Mouse (Mus musculus) ovary, postnatal 14 days (tissue): Measurements from ENCODE around the gene Gm9903.

Experiments
- DNase-seq: peaks from one replicate; pipeline ENCODE4 v3.0.0; 2022; ENCODE audit warnings: low spot score

Gene Gm9903

DNA sequence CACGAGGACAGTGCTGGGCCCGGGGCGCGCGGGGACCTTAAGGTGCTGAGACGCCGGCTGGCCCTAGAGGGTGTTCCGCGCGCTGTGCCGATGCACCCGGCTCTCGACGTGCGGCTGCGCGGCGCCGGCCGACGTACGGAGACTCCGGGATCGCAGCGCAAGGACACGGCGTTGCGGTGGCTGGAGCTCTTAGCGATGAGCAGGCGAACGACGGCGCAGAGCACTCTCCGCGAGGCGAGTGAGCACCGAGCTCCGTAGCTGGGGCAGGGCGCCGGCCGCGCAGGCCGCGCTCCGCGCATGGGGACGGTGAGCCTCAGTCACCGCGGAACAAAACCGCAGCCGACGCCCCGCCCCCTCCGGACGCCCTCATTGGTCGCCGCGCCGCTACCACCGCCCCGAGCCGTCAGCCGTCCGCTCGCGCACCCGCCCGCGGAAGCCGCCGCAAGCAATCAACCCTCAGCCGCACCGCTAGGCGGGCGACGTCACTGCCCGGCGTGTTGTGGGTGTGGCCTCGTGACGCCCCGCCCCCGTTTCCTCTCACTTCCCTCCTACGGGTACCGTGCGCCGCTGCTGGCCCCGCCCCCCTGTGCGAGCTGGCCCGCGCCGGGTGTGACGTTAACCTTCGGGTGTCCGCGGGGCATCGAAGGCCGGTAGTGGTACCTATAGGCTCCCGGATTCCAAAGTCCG, at the start of gene Gm9903, which contains the start of gene Fam53a:
TSS of gene Gm9903 (plus strand) at position 625 of the 687 bp plus-strand sequence.
TSS of gene Fam53a (minus strand) at position 335 of the 687 bp plus-strand sequence.
- DNase-seq = peak; percentile 99

DNA sequence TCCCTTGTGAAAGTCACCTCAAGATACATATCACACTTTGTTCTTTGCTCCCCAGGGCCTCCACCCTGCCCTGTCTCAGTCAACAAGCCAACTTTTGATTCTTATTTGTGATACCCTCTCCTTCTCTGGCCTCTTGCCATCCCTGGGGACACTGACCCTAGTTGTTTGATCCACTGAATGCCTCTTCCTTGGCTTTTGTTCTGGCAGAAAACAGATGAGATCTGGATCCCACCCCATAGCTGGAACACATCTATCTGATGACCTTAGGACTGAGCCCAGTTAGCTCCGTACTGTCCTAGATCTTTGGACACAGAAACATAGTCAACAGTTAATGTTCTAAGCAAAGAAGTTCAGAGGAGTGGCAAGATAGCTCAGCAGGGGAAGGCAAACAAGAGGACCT, 49.4 kb upstream of the Gm9903 start:
- no peak for DNase-seq

DNA sequence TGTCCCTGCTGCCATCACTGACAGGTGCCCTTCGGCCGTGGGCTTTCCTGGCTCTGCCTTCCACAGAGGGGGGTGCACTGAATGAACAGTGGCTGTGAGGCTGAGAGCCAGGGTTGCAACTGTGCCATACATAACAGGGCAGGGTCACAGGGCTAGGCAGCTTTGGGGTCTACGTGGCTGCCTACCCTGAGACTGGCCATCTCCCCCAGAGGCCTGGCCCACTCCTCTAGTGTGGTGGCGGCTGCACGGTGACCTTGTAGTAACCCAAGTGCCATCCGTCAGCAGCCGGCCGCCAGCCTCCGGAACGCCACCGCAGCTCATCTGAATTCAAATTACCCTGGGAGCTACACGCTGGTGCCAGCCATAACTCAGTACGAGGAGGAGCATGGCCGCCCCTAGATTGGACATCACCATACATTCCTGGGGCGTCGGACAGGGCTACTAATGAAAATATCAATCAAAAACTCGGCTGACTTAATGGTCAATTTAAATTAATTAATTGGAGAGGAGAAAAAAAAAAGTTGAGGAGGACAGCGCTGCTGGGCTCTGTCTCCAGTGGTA, 42.1 kb upstream of the Gm9903 start:
- DNase-seq = no peak

DNA sequence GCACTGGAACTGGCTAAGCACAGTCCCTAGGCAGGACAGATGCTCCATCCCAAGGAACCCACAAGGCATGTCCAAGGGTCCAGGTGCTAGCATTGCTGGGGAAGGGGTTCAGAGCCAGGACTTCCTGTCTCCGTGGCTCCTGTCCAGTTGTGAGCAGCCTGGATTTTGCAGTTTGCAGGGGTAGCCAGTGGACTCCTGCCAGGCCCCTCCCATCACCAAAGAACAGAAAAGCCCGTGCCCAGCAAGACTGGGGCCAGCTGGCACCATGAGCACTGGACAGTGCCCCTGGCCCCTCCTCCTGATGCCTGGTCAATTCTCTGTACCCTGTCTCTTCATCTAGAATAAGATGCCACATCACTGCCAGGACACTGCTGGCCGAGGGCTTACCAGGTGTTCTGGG, 41.7 kb upstream of the Gm9903 start:
- no peak for DNase-seq

DNA sequence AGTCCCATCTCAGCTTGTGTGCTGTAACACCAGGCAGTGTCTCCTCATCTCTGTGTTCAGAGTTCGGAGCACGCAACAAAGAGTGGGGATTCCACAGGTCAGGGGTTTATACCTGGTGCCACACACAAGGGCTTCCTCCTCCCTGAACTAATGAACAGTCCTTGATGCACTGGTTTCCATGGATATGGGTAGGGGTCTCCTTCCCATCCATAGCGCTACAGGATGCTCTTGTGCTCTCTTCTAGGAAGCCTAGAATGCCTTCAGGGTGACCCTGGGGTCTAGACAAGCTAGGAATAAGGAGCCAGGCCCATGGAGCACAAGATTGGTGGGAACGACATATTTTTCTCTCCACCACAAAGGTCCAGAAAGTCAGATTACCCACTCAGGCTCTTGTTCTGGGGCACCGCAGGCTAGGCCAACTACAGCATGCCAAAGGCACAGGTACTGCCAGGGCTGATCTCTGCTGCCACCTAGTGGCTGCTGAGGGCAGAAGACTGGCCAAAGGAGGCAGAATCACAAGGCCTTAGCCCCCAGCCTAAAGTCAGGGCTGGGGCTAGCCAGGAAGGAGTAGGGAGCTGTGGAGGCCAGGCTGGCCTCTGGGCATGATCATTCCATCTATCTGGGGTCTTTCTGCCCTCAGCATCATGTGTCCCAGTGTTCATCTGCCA, 40.4 kb upstream of the Gm9903 start:
- DNase-seq = peak; percentile 68

DNA sequence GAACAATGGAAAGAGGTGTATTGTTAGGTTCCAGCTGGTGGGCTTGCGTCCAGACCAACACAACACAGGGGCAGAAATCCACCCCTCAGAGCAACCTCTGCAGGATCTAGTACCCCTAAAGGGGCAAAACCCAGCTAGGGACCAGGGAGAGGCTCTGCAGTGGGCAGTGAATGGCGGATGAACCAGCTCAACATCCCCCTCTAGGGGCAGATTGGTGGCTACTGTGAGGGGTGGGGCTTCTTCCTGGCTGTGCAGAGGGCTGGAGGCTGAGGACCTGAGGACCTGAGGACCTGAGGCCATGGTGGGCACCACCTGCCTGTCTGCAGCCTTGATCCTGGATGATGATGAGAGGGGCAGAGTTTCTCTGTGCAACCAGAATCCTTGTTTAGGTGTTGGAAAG, 36.1 kb upstream of the Gm9903 start:
- DNase-seq = no peak

DNA sequence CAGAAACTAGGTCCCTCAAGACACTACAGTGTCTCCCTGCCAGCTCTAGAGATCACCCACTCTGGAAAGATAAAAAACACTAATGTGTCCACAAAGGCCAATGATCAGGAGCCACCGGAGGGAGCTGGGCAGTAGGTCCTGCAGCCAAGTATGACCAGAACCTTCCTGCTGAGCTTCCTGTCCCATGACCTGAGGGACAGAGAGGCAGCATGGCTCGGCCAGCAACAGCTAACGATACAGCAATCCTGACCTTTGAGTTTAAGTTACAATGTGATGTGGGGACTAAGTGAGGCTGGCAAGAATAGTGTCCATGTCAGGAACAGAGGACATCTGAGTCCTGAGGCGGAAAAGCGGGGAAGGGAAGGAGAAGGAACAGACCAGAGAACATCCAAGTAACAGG, 24.4 kb upstream of the Gm9903 start:
- no peak for DNase-seq

DNA sequence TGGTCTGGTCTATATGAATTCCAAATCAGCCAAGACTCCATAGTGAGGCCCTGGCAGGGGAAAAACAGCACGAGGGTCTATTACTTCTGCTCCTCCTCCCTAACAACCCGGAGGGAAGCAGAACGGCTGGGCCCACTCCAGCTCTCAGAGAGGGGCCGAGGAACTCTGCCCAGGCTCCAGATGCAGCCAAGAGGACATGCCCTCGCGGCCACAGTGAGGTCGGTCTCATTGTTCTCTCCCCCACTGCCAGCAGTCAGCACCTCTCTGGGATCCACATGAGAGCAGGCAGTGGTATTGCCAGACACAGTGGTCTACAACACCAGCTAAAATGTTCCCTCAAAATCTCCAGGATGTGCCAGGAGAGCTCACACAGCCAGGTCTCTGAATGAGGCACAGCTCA, 23.1 kb upstream of the Gm9903 start:
- DNase-seq = no peak

DNA sequence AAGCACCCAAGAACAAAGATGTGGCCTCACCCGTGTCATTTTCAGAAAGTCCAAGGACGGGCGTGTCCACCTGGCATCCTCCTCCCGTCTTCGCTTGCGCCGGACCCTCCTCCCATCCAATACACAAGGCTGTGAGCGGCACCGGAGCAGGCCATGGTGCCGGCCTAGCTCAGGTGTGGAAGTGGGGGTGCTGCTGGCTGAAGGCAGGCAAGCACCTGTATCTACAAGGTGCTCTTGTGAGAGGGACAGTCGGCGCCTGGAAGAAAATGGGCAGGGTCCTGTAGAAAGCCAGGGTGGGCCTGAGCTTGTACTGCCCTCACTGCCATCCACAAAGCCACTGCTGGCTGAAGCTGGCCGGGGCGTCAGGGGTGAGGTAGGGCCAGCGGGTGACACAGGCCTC, 22.3 kb upstream of the Gm9903 start:
- DNase-seq = no peak

DNA sequence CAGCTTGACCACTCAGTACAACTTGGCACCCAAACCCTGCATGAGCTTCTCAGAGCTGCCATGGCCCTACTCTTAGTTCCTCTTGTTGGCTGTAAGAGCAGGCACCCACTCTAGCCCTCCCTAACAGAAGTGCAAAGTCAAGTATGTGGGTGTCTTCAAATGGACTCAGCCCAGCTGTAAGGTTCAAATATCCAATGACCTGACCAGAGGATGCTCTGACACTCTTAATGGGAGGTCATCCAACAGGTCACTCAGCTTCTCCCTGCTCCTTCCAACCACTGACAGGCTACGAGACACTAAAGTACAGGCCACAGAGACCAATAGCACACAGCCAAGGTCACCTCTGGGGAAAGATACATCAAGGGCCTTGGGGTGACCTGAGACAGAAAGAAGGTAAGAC, 20.5 kb upstream of the Gm9903 start:
- no peak for DNase-seq

DNA sequence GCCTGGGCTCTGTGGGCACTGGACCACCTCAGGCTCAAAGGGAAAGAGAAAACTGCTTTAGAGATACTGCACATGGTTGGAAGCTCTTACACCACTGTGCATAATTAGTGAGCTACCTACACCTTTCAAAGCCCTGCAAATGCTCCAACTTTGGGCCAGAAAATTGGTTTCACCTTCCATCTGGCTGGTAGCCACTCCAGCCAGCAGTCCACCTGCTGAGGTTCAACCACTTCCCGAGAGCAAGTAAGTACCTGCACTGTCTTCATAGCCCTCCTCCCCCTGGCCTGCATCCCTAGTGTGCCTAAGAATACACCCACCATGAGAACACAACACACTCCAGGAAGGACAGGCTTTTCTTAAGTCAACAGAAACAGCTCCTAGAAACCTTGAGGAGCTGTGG, 17.9 kb upstream of the Gm9903 start:
- DNase-seq = no peak

DNA sequence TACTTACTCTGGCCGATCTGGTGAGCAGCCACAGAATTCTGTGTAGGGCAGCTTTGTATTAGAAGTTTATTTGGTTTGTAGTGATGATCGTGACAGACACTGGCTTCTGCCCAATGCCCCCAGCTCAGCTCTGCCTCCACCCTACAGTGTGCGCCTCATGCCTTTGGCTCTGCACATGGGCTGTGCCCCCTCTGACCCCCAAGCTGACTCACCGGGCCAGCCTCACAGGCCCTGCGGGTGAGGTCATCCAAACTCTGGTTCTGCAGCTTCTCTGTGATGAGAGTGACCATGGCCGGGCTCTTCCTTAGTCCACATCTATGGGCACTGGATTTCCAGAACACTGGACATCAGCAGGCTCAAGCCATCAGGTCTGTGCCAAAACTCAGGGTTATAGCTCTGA, 15.3 kb upstream of the Gm9903 start:
- DNase-seq = no peak

DNA sequence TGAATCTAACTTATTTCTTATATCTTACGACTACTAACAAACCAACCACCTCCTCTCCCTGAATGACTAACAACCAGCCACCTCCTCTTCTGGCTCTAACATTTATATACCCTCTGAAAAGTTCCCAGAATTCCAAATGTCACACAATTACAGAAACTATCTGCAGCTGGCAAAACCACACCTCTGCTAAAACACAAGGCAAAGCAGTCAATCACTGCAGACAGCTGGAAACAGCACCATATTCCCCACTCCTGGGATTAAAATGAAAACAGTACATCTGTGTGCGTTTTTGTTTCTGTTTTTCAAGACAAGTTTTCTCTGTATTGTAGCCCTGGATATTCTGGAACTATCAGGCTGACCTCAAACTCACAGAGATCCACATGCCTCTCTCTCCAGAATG, 7.1 kb upstream of the Gm9903 start:
- no peak for DNase-seq

DNA sequence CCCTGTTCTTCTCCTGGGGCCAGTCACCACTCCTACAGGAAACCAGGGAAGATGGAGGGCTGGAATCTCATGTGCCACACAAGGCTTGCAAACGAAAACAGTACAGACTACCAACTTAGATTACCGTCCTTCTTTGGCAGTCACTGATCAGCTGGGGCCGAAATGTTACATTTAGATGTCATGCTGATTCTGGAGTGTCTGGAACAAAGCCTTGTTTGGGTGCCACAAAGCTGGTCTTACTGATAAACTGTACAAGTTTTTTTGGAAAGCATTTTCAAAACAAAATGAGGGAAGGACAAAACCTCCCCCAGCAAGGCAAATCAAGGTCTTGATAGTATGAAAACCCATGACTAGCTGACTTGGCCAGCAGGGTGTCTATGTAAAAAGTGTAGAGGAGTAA, 6.0 kb upstream of the Gm9903 start:
- DNase-seq = no peak

DNA sequence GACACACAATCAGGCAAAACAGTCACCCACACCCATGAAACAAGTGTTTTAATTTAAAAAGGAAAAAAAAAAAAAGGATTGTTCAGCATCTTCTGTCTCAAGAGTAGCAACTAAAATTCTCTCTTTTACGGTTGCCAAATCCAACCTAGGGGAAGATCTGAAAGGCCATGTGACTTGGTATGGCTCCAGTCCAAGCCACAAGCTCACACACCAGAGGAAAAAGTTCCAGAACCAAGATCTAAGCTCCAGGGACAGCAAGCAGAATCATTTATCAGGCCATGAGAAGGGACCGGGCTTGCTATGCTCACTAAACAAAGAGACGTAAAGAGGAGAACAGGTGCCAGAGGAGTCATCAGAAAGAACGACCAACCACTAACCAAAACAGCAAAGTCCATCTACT, 1.8 kb upstream of the Gm9903 start:
- no peak for DNase-seq

DNA sequence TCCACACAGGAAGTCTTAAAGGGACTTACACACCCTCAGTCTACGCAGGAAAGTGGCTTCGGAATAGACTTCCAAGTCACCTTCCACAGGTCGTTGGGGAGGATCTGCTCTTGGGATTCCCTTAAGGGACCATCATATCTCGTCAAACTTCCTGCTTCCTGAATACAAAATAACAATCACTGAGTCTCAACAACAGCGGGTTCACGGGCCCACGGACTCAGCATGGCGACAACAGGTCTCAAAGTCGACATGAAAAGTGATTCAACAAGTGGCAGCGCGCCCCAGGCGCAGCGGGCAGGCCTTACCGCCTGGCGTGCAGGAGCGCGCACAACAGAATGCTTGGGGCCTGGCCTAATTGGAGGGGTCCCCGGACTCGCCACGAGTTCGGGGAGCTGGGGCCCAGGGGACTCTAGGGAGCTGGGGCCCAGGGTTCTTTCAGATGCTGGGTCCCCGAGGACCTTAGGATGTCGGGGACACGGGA, 865 bp upstream of the Gm9903 start:
- peak; percentile 36 for DNase-seq

DNA sequence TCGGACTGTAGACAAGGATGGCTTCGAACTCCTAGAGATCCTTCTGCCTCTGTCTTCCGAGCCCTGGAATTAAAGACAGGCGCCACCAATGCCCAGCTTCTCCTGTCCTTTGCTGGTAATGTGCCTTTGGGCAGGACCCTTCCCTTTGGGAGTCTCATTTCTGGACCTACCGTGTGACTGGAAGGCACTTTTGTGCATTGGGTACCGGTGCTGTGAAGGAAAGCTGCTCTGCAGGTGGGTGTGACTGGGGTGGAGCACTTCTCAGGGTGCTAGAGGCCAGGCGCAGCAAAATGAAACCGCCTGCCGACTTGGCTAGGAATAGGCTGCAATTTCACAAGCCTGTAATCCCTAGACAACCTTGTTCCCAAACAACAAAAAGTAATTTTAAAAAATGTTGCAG, 336 bp downstream of the Gm9903 start:
- peak; percentile 27 for DNase-seq

DNA sequence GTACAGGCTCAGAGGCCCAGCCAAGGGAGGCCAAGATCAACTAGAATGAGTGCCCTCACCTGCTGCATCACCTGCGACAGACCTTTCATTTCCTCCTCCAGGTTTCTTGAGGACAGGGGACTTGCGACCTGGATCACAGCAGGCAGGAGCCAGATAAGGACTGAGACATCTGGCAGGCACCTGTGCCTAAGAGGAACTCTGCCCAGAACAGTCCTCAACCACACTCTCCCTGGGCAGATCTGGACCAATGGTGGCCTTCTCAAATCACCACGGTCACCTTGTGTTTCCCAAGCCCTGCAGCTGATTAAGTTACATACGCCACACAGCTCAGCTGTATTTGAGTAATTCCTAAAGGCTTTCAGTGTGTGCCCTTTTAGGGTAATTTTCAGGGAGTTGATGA, 890 bp downstream of the Gm9903 start:
- no peak for DNase-seq

DNA sequence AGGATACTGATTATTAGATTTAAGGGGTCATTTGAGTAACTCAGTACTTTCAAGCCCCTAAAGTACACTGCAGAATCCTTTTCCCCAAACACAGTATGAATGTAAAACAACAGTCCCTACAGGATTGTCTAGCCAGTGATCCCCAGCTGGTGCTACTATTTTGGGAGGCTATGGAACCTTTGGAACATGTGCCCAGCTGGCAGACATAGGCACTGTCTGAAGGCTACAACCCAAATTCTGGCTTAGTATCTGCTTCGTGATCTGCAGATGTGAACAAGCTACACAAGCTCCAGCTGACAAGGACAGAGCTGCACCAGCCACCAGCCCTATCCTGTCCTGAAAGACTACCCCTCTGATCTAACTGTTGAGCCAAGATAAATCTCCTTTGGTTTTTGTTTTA, 2.8 kb downstream of the Gm9903 start:
- DNase-seq = no peak

DNA sequence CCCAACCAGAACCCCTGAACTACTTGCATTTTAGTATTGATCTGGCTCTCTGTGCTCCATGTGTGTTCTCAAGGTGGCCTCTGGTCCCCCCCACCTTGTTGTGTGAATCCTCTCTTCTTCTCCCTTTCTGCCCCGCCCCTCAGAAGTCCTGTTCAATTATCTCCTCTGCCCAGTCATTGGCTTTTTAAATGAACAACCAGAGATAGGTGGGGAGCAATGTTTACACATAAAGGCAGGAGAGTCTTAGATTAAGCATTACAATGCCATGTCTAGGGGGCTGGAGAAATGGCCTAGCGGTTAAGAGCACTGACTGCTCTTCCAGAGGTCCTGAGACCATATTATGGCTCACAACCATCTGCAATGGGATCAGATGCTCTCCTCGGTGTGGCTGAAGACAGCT, 5.6 kb downstream of the Gm9903 start:
- no peak for DNase-seq

DNA sequence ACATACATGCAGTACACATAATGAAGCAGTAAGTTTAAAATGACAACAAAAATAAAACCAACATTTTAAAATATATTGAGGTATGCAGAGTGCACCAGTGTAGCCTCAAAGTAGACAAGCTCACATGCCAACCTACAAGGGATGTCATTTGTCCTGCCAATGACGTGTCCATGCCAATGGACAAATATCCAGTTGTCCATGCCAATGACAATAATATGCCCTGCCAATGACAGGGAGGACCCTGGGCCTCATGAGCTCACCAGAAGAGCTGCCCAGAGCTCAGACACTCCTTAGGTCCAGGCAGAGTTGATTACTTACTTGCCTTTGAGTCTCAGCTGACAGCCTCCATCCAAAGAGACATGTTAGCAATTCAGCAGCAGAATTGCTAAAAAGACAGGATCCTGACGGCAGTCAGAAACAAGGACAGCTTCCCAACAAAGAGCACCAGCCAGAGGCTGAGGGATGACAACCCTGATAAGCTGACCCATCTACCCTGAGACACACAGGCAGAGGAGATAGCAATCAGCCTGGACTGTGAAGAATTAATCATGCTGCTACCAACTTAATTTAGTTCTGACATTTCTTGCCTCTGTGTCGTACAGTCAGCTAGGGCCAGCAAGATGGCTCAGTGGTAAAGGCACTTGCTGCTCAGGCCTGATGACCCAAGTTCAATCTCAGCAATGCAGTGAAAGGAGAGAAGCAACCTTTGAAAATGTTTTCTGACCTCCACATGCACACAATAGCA, 8.1 kb downstream of the Gm9903 start:
- no peak for DNase-seq

DNA sequence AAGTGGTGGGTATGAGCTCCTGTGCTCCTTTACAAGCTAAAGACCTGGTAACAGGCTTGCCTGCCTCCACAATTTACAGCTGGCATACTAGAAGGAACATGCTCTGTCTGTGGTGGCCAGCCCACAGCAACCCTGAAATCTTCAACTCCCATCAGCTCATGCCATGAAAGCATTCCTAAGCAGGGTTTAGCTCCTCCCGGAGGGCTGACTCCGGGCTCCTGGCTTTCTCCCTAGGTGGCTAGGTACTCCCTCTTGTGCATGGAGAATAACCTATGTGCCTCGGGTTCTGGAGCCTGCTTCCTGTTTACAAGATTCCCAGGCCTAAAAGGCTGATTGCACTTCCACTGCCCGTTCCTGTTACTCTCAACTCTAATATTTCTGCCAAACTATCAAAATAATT, 9.1 kb downstream of the Gm9903 start:
- DNase-seq = no peak

DNA sequence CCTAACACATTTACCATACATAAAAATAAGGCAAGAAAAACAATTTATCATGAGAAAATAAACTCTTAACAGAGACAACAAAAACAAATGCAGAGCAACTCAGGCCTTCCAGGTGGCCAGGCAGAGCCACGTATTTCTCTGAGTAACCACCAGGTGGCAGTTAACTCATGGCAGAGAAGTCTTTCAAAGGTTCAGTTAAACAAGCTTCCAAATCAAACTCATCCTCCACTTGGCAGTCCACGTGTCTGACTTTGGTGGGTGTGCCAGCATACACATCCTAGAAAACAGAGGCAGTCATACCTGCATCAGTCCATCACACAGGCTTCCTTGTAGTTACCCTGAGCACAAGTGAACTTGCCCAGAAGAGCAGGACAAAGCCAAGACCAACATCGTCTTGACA, 10.9 kb downstream of the Gm9903 start:
- DNase-seq = peak; percentile 38
